Mouse (Mus musculus): ENCODE data around the gene Tprgl.
A peak's percentile ranks its signal among the peaks of the same experiment; 100 is the strongest.

Gene Tprgl

DNA sequence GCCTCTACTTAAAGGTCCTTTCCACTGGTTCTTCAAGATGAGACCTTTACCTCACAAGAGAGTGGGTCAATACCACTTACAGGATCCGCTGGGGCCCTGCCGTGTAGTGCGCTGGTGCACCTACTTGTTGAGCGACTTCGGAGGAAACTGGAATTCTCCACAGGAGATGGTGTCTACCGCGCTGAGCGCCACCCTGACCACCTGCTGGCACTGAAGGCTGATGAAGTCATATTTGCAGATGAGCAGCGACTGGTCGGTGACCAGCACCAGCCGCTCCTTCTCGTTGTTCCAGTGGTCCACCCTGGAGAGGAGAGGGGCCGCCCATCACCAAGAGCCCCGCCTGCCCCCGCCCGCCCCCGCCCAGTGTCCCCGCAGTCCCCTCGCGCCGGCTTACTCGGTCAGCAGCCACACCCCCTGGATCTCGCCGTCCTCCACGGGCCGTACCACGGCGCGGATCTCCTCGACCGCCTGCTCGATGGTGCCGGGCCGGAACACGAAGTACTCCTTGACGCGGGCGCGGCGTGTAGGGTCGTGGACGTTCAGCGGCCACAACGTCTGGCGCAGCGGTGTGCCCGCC is 417 bp downstream of the Tprgl start:
- peak in 1 of 2 experiments; percentile 49 for DNase-seq (ENCODE audit: low spot score in 2 of 2)

DNA sequence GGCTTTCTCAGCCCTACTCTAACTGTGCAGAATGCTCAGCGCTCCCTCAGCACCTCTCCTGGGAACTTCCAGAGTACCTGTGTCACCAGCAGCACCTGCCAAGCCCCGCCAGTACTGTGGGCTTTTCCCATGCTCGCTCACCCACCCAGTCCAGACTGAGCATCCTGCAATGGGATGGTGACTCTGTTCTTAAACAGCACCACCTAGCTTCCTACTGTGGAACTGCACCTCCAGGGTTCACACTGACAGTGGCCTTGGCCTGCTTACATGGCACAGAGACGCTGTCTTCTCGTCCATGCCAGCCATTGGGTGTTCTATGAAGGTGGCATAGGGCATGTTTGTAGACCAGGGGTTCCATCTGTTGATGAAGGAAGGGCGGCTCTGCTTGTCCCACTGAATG is 1.5 kb downstream of the Tprgl start:
- DNase-seq (ENCODE audit: low spot score in 2 of 2): peak; percentile 57 to 68

DNA sequence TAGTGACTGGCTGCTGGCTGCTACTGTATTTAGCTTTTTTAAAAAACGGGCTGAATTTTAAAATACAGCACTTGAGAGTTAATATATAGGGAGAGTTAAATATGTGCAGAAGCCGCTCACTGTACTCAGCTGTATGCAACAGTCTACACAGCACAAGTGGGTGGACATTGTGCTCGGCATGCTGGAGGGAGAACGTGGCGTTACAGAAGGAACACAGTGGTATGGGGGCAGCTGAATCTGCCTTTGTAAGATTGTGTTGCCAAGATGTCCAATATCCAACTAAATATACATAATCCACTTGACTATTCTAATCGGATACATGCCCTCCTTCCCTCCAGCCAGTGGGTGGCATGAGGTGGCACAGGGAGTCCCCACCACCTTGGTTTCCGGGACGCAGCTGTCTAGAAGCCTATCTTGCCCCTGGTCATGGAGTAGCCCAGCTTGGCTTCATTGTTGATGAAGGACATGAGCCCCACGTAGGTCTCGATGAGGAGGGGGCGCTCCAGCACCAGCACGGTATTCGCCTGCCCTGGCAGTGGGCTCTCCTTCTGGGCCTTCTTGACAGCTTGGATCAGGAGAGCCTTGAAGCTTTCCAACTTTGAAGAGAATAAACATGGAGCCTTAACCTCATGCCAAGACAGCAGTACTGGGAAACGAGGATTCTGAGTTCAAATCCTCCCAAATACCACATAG is 2.4 kb downstream of the Tprgl start:
- no peak for DNase-seq (ENCODE audit: low spot score in 2 of 2)

DNA sequence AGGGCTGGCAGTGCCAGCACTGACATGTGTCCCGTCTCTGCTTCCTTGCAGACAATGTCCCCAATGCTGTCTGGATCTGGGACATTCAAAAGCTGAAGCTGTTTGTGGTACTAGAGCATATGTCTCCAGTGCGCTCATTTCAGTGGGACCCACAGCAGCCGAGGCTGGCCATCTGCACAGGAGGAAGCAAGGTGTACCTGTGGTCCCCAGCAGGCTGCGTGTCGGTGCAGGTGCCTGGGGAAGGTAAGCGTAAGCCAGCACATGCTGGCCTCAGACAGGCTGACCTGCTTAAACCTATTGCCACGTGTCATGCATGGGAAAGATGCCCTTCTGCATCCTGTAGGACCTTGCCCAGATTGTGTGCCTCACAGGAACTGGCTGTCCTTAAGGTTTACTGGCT is 4.4 kb downstream of the Tprgl start:
- no peak for DNase-seq (ENCODE audit: low spot score in 2 of 2)

DNA sequence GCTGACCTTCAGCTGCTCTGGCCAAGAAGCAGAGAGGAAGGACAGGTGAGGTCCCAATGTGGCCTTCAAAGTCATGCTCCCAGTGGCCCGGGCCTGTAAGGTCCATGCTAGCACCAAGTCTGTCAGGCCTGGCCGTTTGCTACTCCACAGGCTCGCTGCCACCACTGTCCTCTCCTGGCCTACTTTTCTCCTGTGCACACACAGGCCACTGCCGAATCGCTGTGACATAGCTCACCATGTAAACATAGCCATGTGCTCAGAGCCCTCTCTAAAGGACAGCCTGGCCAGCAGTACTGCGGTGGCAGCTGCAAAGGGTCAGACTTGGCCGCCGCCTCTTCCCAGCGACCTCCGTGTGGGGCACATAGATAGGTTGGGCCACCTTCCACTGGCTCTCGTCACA is 6.4 kb downstream of the Tprgl start:
- DNase-seq (ENCODE audit: low spot score in 2 of 2): no peak

DNA sequence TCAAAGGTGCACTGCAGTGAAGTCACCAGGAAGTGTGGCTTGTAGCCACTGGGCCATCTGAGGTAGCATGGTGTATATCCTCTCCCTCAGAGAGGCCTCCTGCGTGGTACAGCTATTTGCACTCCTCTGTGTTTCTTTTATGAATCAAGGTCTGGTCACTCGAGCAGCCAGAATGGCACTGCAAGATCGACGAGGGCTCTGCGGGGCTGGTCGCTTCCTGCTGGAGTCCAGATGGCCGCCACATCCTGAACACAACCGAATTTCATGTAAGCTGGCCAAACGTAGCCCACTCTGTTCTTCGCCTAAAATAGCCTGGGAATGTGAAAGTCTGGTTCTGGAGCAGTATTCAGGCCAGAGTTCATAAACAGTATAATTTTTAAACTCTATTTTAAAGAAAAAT is 14.1 kb downstream of the Tprgl start:
- DNase-seq (ENCODE audit: low spot score in 2 of 2): no peak

DNA sequence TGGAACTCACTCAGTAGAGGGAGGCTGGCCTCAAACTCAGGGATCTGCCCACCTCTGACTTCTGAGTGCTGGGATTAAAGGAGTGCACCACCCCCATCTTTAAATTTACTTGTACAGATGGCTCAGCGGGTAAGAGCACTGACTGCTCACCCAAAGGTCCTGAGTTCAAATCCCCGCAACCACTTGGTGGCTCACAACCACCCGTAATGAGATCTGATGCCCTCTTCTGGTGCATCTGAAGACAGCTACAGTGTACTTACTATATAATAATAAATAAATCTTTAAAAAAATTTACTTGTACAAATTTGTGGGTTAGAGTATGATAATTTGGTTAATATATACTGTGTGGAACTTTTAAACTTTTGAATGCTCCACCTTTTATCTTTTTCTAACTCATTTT is 15.8 kb downstream of the Tprgl start:
- no peak for DNase-seq (ENCODE audit: low spot score in 2 of 2)

DNA sequence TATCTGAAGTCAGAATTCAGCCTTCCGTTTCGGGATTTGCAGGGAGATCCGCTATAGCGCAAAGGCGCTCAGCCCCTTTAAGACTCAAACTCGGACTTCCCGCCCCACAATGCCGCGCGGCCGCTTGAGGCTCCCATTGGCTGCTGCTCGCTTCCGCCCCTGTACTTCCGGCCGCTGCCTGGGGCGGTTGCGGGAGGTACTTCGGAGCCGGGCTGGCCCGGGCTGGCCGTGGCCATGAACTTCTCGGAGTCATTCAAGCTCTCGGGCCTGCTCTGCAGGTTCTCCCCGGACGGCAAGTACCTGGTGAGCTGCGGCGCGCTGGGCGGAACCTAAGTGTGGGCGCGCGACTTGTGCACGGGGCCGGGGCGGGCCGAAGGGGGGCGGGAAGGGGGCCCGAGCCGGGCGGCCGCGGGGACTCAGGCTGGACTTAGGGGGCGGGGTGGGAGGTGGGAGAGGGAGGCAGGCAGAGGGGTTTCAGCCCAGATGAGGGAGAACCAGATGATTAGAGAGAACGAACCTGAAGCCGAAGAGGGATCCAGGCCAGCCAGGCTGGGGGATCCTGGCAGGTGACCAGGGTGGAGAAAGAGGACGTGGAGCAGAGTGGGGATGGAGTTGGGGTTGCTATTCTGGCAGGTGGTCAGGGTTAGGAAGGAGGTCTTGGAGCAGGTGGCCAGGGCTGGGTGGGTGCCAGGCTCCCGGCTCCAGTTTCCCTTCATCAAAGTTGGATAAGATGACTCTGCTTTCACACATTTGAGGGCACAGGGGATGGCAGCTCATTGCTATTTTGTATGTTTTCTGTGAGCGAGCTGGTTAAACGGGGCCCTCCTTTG is 18.0 kb downstream of the Tprgl start, which contains the start of gene Wrap73:
Gene Wrap73, plus strand, starts transcription at position 162 of the 830 bp plus-strand sequence.
- DNase-seq (ENCODE audit: low spot score in 2 of 2): peak; percentile 82 to 88

DNA sequence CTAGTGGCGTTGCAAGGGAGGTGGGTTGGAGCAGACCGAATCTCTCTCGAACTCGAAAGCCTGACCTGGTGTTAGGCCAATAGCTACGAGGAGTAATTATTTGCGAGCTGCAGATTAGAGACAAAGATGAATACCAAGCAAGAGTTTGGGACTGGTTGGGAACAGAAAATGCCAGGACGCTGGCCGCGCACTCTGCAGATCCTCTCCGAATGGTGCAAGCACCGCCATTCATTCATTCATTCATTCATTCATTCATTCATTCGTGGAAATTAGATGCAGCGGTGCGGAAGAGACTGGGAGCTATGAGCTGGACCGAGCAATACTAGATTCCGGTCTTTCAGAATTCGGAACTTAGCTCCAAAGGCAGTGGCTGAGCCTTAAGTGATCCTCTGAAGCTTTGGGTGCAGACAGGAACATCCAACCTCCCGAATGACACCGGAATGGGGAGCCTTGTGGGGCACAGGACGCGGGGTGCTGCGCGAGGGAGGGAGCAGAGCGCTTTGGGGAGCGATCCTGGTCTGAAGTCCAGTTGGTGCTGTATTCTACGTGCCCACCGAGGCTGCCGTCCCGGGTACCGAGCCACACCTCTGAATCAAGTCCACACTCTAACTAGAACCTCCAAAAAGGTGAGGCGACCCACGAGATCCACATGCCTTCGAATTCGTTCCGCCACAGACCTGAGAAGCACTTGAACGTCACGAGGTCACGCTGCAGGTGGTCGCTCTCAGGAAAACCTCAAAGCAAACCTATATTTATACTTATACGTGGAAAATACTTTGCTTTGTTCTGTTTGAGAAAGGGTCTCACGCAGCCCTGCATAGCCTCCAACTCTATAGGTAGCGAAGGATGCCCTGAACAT is 19.2 kb downstream of the Tprgl start:
- DNase-seq (ENCODE audit: low spot score in 2 of 2): peak in 1 of 2 experiments; percentile 26

DNA sequence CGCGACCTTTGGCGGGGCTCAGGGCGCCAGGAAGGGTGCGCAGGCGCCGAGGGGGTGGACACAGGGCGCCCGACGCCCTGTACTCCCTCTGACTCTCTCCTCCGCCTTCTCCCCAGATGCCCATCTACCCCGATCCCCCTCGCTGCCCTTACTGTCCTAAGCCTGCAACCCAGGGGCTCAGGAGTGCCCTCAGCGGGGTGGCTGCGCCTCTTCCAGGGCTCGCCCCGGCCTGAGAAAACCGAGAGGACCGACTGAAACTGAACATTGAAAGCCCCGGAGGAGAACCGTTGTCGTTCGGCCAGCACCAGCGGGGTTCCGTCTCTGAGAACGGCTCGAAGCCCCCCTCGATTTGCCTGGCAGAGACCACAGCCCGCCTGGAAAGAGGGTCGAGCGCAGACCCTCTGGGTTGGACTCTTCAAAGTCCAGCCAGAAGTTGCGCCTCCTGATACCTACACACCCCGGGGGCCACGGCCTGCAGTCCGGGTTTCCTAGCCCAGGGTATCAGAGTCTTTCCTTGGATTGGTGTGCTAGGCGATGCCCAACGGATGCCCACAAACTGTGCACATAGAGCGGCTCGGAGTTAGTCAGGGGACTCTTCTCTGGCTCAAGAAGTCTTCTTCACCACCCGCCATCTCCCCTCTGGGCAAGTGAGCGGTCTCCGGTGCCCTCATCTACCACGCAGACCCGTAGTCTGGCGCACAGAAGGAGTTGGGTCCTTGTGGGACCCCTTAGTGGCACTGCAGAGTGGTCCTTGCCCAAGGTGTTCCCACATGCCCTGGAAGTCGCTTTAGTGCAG is 20.1 kb downstream of the Tprgl start:
- DNase-seq (ENCODE audit: low spot score in 2 of 2): peak in 1 of 2 experiments; percentile 19

DNA sequence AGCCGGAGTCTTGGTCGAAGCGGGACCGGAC is 20.5 kb downstream of the Tprgl start, which contains the start of gene Trp73:
Gene Trp73, minus strand, starts transcription at position 27 of the 31 bp plus-strand sequence.
- DNase-seq (ENCODE audit: low spot score in 2 of 2): no peak

DNA sequence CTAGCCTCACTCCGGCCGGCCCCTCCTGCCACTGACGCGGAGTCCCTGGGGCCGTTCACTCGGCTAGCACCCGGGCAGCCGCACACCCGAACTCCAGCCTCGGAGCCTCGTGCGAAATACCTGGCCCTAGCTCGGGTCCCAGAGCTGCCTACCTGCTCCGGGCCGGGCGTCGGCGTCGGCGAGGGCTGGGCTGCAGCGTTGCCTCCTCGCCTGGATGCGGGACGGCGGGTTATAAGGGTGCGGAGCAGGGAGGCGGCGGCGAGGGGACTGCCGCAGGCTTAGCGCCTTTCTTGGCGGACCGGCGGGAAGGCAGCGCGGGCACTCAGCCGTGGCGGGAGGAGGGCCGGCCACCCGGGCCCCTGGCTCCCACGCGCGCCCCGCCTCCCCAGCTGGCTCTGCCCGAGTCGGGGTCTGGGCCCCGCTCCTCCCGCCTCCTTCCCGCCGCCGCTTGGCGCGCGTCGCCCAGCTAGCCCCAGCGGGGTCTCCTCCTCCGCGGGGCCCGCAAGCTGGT is 20.7 kb downstream of the Tprgl start:
- peak in 1 of 2 experiments; percentile 22 for DNase-seq (ENCODE audit: low spot score in 2 of 2)

DNA sequence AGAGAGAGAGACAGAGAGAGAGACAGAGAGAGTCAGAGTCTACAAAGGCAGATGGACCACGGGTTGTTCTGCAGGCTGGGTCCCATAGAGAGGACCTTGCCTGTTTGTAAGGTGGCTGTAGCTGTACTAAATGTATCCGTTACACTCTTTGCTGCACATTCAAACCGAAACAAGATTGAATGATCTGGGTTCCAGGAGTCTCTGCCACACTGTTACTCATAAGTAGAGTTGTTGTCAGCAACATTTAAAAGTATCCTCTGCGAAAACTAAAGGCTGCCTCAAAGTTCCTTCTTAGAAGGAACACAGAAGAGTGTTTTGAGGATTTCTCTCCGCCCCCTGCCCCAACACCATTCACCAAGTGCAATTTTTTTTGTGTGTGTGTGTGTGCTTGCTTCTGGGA is 23.3 kb downstream of the Tprgl start:
- no peak for DNase-seq (ENCODE audit: low spot score in 2 of 2)

DNA sequence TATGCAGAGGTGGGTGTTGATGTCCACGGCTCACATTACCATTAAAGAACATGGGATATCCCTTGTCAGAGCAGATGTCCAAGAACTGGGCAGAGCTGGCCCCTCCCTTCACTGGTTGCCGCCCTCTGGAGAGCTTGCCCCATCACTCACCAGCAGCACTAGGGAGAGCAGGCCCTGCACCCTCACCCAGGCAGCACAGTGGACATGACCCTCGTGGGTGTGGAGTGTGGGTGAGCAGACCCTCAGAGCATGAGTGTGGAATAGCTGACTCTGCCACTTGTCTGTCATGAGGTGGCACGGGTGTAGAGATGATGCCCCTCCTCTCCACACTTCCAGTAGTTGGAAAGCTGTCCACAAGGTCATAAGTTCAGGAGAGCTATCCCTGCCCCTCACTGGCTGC is 25.7 kb downstream of the Tprgl start:
- DNase-seq (ENCODE audit: low spot score in 2 of 2): no peak

DNA sequence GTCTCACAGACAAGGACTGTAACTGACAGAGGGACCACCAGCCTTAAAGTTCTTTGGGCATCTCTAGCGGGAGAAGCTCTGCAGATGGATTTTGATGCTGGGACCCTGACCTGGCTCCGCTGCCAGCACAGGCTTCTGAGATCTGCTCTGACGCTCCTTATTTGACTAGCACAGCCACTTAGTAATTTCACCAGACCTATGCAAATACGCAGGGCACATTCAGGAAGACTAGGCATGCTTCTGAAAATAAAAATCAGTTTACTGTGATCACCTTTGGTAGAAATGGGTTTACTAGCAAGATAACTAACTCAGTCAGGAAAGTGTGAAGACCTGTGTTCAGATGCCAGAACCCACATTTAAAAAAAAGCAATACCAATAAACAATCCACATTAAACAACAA is 28.6 kb downstream of the Tprgl start:
- no peak for DNase-seq (ENCODE audit: low spot score in 2 of 2)

DNA sequence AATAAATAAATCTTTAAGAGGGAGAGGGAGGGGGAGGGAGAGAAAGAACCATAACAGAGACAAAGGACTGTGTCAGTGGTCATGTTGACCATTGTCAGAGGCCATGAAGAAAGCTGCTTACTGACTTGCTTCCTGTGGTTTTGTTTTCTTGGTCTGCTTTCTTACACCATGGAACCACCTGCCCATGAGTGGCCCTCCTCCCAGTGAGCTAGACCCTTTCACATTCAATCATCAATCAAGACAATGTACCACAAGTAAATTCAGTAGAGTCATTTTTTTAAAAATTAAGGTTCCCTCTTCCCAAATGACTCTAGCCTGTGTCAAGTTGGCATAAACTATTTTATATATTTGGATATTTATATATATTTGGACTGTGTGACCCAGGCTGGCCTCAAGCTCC is 30.5 kb downstream of the Tprgl start:
- no peak for DNase-seq (ENCODE audit: low spot score in 2 of 2)

DNA sequence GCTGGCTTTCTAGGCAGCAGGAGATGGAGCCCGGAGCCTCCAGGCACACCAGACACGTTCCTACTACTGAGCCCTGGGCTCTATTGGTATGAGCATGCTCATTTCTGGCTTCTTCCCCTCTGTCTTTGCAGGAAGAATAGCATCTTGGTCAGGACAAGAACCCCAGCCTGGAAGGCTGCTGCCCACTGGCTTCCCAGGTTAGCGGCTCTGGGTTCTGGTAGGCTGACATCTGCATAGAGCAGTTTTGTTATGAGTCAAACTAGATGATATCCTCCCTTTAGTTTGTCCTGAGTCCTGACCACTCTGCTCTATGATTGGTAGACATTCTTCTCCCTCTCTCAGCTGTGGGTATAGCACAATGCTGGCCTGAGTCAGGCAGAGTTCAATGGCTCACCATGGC is 33.2 kb downstream of the Tprgl start:
- no peak for DNase-seq (ENCODE audit: low spot score in 2 of 2)

DNA sequence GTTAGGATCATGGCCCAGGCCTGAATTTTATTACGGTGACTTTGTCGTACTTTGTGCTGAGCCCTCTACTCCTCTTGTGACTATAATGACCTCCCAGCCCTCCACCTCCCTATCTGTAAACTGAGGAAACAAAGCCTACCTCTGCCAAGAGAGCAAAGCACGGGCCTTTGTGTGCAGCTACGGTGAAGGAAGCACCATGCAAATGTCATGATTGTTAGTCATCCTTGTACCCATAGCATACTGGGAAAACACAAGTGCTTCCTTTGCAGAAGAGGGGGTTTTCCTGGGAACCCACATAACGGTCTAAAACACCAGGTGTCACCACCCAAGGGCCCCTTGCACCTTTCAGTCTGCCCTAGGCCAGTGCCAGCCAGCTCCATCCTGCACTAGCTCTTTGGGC is 35.3 kb downstream of the Tprgl start:
- no peak for DNase-seq (ENCODE audit: low spot score in 2 of 2)

DNA sequence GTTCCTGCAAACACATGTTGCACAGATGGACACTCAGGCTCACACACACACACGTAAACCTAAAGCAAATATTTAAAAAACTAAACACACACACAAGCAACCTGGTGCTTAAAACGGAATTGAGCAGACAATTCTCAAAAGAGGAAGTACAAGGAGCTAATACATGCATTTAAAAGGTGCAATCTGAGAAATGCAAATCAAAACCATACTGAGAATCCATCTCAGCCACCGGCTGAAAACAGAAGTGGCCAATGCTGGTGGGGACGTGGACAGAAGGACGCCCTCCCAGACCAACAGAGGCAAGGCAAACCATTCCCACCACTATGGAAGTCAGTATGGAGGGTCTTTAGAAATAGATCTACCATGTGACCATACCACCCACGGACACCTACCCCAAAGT is 36.9 kb downstream of the Tprgl start:
- no peak for DNase-seq (ENCODE audit: low spot score in 2 of 2)

DNA sequence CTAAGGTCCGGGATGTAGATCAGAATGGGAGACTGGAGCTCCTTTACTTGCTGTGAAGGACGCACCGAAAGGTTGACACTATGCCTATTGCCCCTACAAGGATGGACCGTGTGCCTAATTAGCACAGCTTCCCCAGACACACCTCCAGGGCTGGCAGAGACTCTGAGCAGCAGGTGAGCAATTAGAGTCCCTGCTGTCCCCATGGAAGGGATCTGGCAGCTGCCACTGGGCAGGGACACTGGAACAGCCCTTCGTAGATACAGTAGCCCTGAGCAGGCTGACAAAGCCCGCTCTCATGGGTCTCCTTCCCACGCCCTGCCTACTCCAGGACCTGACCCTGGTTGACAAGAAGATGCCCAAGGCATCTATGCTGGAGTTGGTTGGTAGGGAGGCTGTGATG is 38.1 kb downstream of the Tprgl start:
- DNase-seq (ENCODE audit: low spot score in 2 of 2): no peak

DNA sequence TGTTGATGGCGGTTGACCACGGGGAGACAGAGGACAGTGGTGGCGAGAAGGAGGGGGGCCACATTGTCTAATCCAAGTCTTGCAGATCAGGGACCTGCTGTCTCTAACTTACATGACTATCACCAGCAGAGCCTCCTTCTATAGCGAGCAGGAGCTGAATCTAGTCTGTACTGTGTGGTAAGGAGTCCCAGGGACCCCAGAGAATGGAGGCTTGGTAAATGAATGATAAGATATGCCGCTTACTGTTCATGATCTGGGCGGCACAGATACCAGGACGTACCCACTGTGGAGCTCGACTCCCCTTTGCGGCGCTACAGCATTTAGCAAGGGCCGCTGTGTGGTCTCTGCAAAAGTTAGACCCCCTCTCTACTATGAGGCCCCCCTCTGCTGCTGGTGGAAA is 38.7 kb downstream of the Tprgl start:
- DNase-seq (ENCODE audit: low spot score in 2 of 2): no peak

DNA sequence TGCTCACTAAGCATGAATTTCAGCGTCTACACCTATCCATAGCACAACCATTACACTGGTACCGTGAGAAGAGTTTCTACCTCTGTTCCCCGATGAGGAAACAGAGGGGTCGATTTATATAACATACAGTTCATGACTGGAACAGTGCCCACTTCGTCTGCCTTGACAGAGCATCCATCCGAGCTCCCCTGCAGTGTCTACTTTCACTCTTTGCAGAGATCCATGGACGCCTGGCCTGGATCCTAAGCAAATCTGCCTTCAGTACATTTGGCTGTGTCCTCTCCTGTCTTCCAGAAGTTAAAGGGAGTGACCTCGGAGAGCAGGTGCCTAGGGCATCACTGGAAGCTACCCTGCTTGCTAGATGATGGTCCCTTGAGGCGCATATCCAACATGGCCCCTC is 41.3 kb downstream of the Tprgl start:
- no peak for DNase-seq (ENCODE audit: low spot score in 2 of 2)

All from urinary bladder, adult 18-20 months (tissue).